Mouse (Mus musculus) monocyte, adult 5-6 weeks (primary cell): Measurements from ENCODE around the gene Crtac1. TPM values are rescaled to one million over a fixed set of nuclear protein-coding genes. Genes with fewer than 3 reads are reported as not detected.

Experiments used
- ATAC-seq: fragments of 153-309, 156-312 bp; replicated peaks from 2 replicates; pipeline ENCODE4 v1.8.0; 2017; ENCODE audit warnings: mild to moderate bottlenecking; ENCODE audit not compliant: low TSS enrichment, insufficient number of reproducible peaks, severe bottlenecking, poor library complexity, low FRiP score
- total RNA-seq: library from RNA; stranded (forward); fragments of 200-1000, 200-491, 200-594 nt; gene quantifications from 3 replicates; pipeline ENCODE4 v1.2.3, GENCODE M21; 2017

The Crtac1 gene
- total RNA-seq, 1 experiment from 2014 or later = not detected

- ATAC-seq = no peak
These were observed 173.6 kb downstream of the Crtac1 start for GRCm38 (mm10) chr19:42258031-42258430.

- ATAC-seq = no peak
These were observed 174.3 kb downstream of the Crtac1 start for GRCm38 (mm10) chr19:42257241-42257635.

GRCm38 (mm10) chr19:42256611-42257240 lies 174.9 kb downstream of the Crtac1 start:
- ATAC-seq = no peak

- ATAC-seq = no peak
These were observed 175.6 kb downstream of the Crtac1 start for GRCm38 (mm10) chr19:42255784-42256610.

- ATAC-seq = no peak
These were observed 176.2 kb downstream of the Crtac1 start for GRCm38 (mm10) chr19:42255438-42255783.

GRCm38 (mm10) chr19:42249976-42250914 lies 181.3 kb downstream of the Crtac1 start:
- no peak for ATAC-seq

GRCm38 (mm10) chr19:42247519-42247918 lies 184.1 kb downstream of the Crtac1 start, which contains the start of gene Golga7b:
Gene Golga7b, plus strand, starts transcription at chr19:42247574.
- no peak for ATAC-seq

- ATAC-seq = no peak
These were observed 185.0 kb downstream of the Crtac1 start for GRCm38 (mm10) chr19:42246626-42247025.

GRCm38 (mm10) chr19:42243401-42243800 lies 188.2 kb downstream of the Crtac1 start:
- no peak for ATAC-seq

- no peak for ATAC-seq
These were observed 190.7 kb downstream of the Crtac1 start for GRCm38 (mm10) chr19:42240881-42241280.

- no peak for ATAC-seq
These were observed 193.3 kb downstream of the Crtac1 start for GRCm38 (mm10) chr19:42238341-42238715.

- no peak for ATAC-seq
These were observed 193.8 kb downstream of the Crtac1 start for GRCm38 (mm10) chr19:42237602-42238340.

Other genes with a start within 250 kb of the Crtac1 start
- not detected in 3 replicates for gene Sfrp5, start 229.5 kb downstream of the Crtac1 start, total RNA-seq
- gene Golga7b, start 184.2 kb downstream of the Crtac1 start, total RNA-seq = not detected in 3 replicates
- 44.8 to 78.7 TPM (median 65.4 TPM) in 3 replicates for gene R3hcc1l, start 87.0 kb upstream of the Crtac1 start, total RNA-seq
- 0.11 TPM in 1 of 3 replicates, not detected in the others for gene Loxl4, start 181.0 kb upstream of the Crtac1 start, total RNA-seq